In the genomic region with DNA sequence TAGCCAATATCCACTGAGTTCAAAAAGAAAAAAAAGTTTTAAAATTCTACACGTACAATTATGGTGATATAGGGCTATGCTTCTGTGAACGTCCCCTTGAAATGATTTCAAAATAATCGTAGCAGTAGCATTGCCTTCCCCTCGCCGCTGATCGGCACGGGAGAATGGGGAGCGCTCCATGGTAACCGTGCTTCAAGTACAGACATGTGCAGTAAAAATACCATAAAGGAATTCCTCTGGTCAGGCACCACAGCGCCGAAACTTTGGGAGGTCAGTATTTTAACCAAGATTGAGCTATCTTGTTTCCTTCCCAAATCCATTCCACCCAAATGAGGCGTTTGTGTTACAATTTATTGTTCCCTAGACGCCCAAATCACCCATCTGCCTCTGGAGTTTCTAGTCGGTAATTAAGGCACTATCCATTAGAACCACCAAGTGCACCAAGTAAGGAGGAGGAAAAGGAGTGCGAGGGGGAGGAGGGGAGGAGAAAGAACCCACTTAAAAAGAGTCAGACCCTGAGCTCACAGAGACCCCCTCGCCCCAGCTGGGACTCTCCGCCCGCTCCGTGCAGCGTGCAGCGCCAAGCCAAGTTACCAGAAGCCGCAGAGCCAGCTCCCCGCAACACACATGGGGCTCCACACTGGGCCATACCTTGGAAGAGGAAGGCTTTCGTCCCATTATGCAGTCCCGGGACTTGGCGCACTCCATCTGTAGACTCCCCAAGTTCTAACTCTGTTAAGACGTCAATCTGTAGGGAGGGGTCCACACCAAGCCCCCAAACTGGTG, we compare ENCODE assay signal across 8 mouse cellular contexts. TPM values are rescaled to one million over a fixed set of nuclear protein-coding genes. Genes with fewer than 3 reads are reported as not detected.
DNase-seq lines count a peak whose midpoint lies in the region; ATAC-seq and TF ChIP-seq lines count a peak whose summit lies in the region.

No protein-coding gene starts in this region.

- H3K9me3 ChIP-seq in intestine, embryonic 16.5 days (ENCODE audit: control insufficient read depth, low read length) = no peaks in the 10 kb centered on the region

- no peak for TF ChIP-seq POLR2A in thymus, adult 2 months (IDR thresholded peaks at IDR 0.05; ENCODE audit: control insufficient read depth, extremely low read depth, insufficient read depth, low read length, poor library complexity)

- no peaks in the 10 kb centered on the region for H3K36me3 ChIP-seq in intestine, embryonic 16.5 days (ENCODE audit: control insufficient read depth, insufficient read depth, low read length)
- H3K36me3 ChIP-seq in thymus, adult 2 months (ENCODE audit: control insufficient read depth, insufficient read depth, low read length) = no peaks in the 10 kb centered on the region

- peaks cover 24% of the 10 kb centered on the region for H3K27me3 ChIP-seq in intestine, embryonic 16.5 days (replicated peaks; ENCODE audit: control insufficient read depth, insufficient read depth, low read length)
- H3K27me3 ChIP-seq in thymus, adult 2 months (ENCODE audit: control insufficient read depth, insufficient read depth, low read length) = peaks cover 3% of the 10 kb centered on the region; the same call in 1 of the 2 replicates

- 0 out of 2 replicates have a peak, but pooled peaks cover 12% of the 10 kb centered on the region for H3K4me1 ChIP-seq in intestine, embryonic 16.5 days (ENCODE audit: control insufficient read depth, insufficient read depth, low read length)
- H3K4me1 ChIP-seq in thymus, adult 2 months (replicated peaks; ENCODE audit: control insufficient read depth, insufficient read depth, low read length) = no peaks in the 10 kb centered on the region

- H3K4me2 ChIP-seq in intestine, embryonic 16.5 days (ENCODE audit: low read depth, low read length) = peak overlapping the region; percentile 96

- peak overlapping the region; percentile 56 for H3K4me3 ChIP-seq in intestine, embryonic 16.5 days (ENCODE audit: low read length)
- no peak overlapping the region for H3K4me3 ChIP-seq in thymus, adult 2 months (ENCODE audit: control insufficient read depth, insufficient read depth, low read length)

- peak; percentile 35 to 37 for DNase-seq in left cerebral cortex, postnatal 14 days (ENCODE audit: low spot score in 2 of 2)
- no peak for DNase-seq in left cerebral cortex, adult 8-10 months (ENCODE audit: low spot score in 2 of 2)
- DNase-seq in embryo, embryonic 9.5 days (ENCODE audit: extremely low spot score) = peak; percentile 47
- peak; percentile 33 for DNase-seq in retina, postnatal 1 day
- no peak for DNase-seq in layer of hippocampus, adult 9-11 months
- no peak for DNase-seq in thymus, postnatal 4 days
- DNase-seq in thymus, adult 2 months = no peak

- no peak for TF ChIP-seq CTCF in thymus, adult 2 months (IDR thresholded peaks at IDR 0.05; ENCODE audit: borderline replicate concordance, control insufficient read depth, extremely low read depth, insufficient read depth, low read length, poor library complexity)

- no peak overlapping the region for H3K9ac ChIP-seq in intestine, embryonic 16.5 days (ENCODE audit: low read depth, low read length)

- ATAC-seq in intestine, embryonic 16.5 days = no peak

- intact Hi-C loops in left cerebral cortex, postnatal 14 days (cut with DNase I) = loop anchor here (5.0 to 10.0 kb wide), 5 partner anchors 45 to 755 kb away; no protein-coding TSS in a partner anchor

- WGBS in intestine, embryonic 16.5 days = 4% methylated on average over 26 of the region's 27 CpGs
- WGBS in thymus, adult 2 months = 12% methylated on average over 27 of the region's 27 CpGs

- H3K27ac ChIP-seq in intestine, embryonic 16.5 days (ENCODE audit: low read length) = no peak overlapping the region
- no peak overlapping the region for H3K27ac ChIP-seq in thymus, adult 2 months (ENCODE audit: control insufficient read depth, insufficient read depth, low read length)

RNA-seq across cellular contexts. Expression of a gene that starts 1.5 kb away (rescaled TPM):
- total RNA-seq in left cerebral cortex, postnatal 14 days (2021) = 100 to 1,000 TPM; 581 to 600 TPM
- 100 to 1,000 TPM; 430 to 462 (median 446) TPM for total RNA-seq in left cerebral cortex, adult 8-10 months (2022)
- 8.7 and 9.5 TPM in 2 replicates for polyA plus RNA-seq in intestine, embryonic 16.5 days (2015; fragmentation: Nextera tagmentation; extraction: Ambion mirVana)
- 0.96 and 1.4 TPM in 2 replicates for polyA plus RNA-seq in thymus, adult 2 months (2012; rRNA removed)

Comparison
In these comparisons a context has a peak if more than half of its experiments do, and no peak if none do; other contexts are left out.
1. DNase-seq: peak in left cerebral cortex, postnatal 14 days (2 of 2), embryo, embryonic 9.5 days (single experiment) and retina, postnatal 1 day (single experiment); none in left cerebral cortex, adult 8-10 months (0 of 2), layer of hippocampus, adult 9-11 months (single experiment), thymus, postnatal 4 days (single experiment) and thymus, adult 2 months (single experiment).